10 mouse cellular contexts compared by ENCODE assay signal in genomic region chr4:47093161-47093560, GRCm38 (mm10). TPM values are rescaled to one million over a fixed set of nuclear protein-coding genes. Genes with fewer than 3 reads are reported as not detected.
DNase-seq lines count a peak whose midpoint lies in the region; ATAC-seq lines count a peak whose summit lies in the region.
"Had no signal": no experiment of that assay in that cellular context is flagged by ENCODE, and none has a peak within 500 bp of the region (broad histone marks: within the 10 kb centered on the region; RNA-seq: fewer than 3 reads in every experiment).

No protein-coding gene starts in this region.

- DNase-seq in kidney, postnatal 14 days = no peak
- no peak for DNase-seq in embryonic facial prominence, embryonic 14.5 days (ENCODE audit: low spot score)
- no peak for DNase-seq in urinary bladder, postnatal 25 days (ENCODE audit: low spot score)
- no peak for DNase-seq in left cerebral cortex, postnatal 14 days (ENCODE audit: low spot score in 2 of 2)
- DNase-seq: gastrocnemius, postnatal 10 days; liver had no signal

- peak overlapping the region; percentile 100; the same call in 1 of the 2 replicates for H3K4me2 ChIP-seq in kidney, embryonic 15.5 days
- peak overlapping the region; percentile 100; the same call in 1 of the 2 replicates for H3K4me2 ChIP-seq in embryonic facial prominence, embryonic 14.5 days (ENCODE audit: low read depth, low read length)
- peak overlapping the region; percentile 99 for H3K4me2 ChIP-seq in limb, embryonic 13.5 days (replicated peaks)
- peak overlapping the region; percentile 99; the same call in 1 of the 2 replicates for H3K4me2 ChIP-seq in stomach, embryonic 15.5 days

- H3K36me3 ChIP-seq in kidney, embryonic 15.5 days = no peaks in the 10 kb centered on the region
- no peaks in the 10 kb centered on the region for H3K36me3 ChIP-seq in embryonic facial prominence, embryonic 14.5 days (ENCODE audit: control insufficient read depth, insufficient read depth, low read length)
- H3K36me3 ChIP-seq in limb, embryonic 13.5 days = no peaks in the 10 kb centered on the region
- H3K36me3 ChIP-seq in stomach, embryonic 15.5 days = no peaks in the 10 kb centered on the region

- no peak for ATAC-seq in kidney, embryonic 15.5 days (replicated peaks; ENCODE audit: low FRiP score)
- ATAC-seq in embryonic facial prominence, embryonic 14.5 days (ENCODE audit: low read depth) = no peak
- ATAC-seq in limb, embryonic 13.5 days (ENCODE audit: low FRiP score, low read depth) = no peak
- ATAC-seq in stomach, embryonic 15.5 days (ENCODE audit: insufficient read depth, low FRiP score, low read depth) = no peak

- H3K9ac ChIP-seq in kidney, embryonic 15.5 days = no peak overlapping the region
- H3K9ac ChIP-seq in embryonic facial prominence, embryonic 14.5 days (ENCODE audit: low read depth, low read length) = no peak overlapping the region
- no peak overlapping the region for H3K9ac ChIP-seq in limb, embryonic 13.5 days
- no peak overlapping the region for H3K9ac ChIP-seq in stomach, embryonic 15.5 days

- H3K4me3 ChIP-seq in kidney, embryonic 15.5 days (replicated peaks) = peak overlapping the region; percentile 74; the same call in 1 of the 2 replicates
- peak overlapping the region; percentile 65; the same call in 1 of the 2 replicates for H3K4me3 ChIP-seq in embryonic facial prominence, embryonic 14.5 days (ENCODE audit: low read depth, low read length)
- peak overlapping the region; percentile 70; the same call in 1 of the 2 replicates for H3K4me3 ChIP-seq in limb, embryonic 13.5 days
- peak overlapping the region; percentile 70; the same call in 1 of the 2 replicates for H3K4me3 ChIP-seq in stomach, embryonic 15.5 days (replicated peaks)

- WGBS in kidney, embryonic 15.5 days = 53% methylated on average over 9 of the region's 9 CpGs
- 31% methylated on average over 9 of the region's 9 CpGs for WGBS in embryonic facial prominence, embryonic 14.5 days
- 31% methylated on average over 9 of the region's 9 CpGs for WGBS in limb, embryonic 13.5 days
- WGBS in stomach, embryonic 15.5 days = 55% methylated on average over 9 of the region's 9 CpGs

- H3K27me3 ChIP-seq in kidney, embryonic 15.5 days = peaks cover 39% of the 10 kb centered on the region
- H3K27me3 ChIP-seq in embryonic facial prominence, embryonic 14.5 days (replicated peaks; ENCODE audit: control insufficient read depth, insufficient read depth, low read length) = peaks cover 35% of the 10 kb centered on the region
- peaks cover 42% of the 10 kb centered on the region for H3K27me3 ChIP-seq in limb, embryonic 13.5 days
- peaks cover 5% of the 10 kb centered on the region; the same call in 1 of the 2 replicates for H3K27me3 ChIP-seq in stomach, embryonic 15.5 days (replicated peaks)

- peaks cover 26% of the 10 kb centered on the region for H3K4me1 ChIP-seq in kidney, embryonic 15.5 days
- peaks cover 8% of the 10 kb centered on the region for H3K4me1 ChIP-seq in embryonic facial prominence, embryonic 14.5 days (ENCODE audit: control insufficient read depth, insufficient read depth, low read length)
- H3K4me1 ChIP-seq in limb, embryonic 13.5 days = peaks cover 19% of the 10 kb centered on the region
- 0 out of 2 replicates have a peak, but pooled peaks cover 8% of the 10 kb centered on the region for H3K4me1 ChIP-seq in stomach, embryonic 15.5 days

- no peaks in the 10 kb centered on the region for H3K9me3 ChIP-seq in kidney, embryonic 15.5 days (replicated peaks)
- H3K9me3 ChIP-seq in embryonic facial prominence, embryonic 14.5 days (ENCODE audit: control insufficient read depth, low read length) = no peaks in the 10 kb centered on the region
- H3K9me3 ChIP-seq in limb, embryonic 13.5 days = no peaks in the 10 kb centered on the region
- H3K9me3 ChIP-seq in stomach, embryonic 15.5 days = no peaks in the 10 kb centered on the region

- intact Hi-C loops in left cerebral cortex, postnatal 14 days (cut with DNase I) = no loop called here

- no peak overlapping the region for H3K27ac ChIP-seq in kidney, embryonic 15.5 days
- H3K27ac ChIP-seq in embryonic facial prominence, embryonic 14.5 days (replicated peaks; ENCODE audit: low read depth, low read length) = no peak overlapping the region
- no peak overlapping the region for H3K27ac ChIP-seq in limb, embryonic 13.5 days
- no peak overlapping the region for H3K27ac ChIP-seq in stomach, embryonic 15.5 days

RNA-seq across cellular contexts. Expression of gene Galnt12, which starts 1.5 kb away (rescaled TPM):
- 9.0 and 10.6 TPM in 2 replicates for polyA plus RNA-seq in kidney, embryonic 15.5 days (2015; fragmentation: Nextera tagmentation; extraction: Ambion mirVana)
- 4.5 and 6.4 TPM in 2 replicates for polyA plus RNA-seq in embryonic facial prominence, embryonic 14.5 days (2014; fragmentation: Nextera tagmentation; extraction: Ambion mirVana)
- polyA plus RNA-seq in limb, embryonic 13.5 days (2015; fragmentation: Nextera tagmentation; extraction: Ambion mirVana) = 3.8 and 4.3 TPM in 2 replicates
- polyA plus RNA-seq in stomach, embryonic 15.5 days (2015; fragmentation: Nextera tagmentation; extraction: Ambion mirVana) = 32.2 and 34.4 TPM in 2 replicates
- 1 to 10 TPM in 1 of 2 experiments, under 1 TPM in 1; 0.85 to 1.3 TPM for total RNA-seq in left cerebral cortex, postnatal 14 days (2021)

RNA-seq across cellular contexts. Expression of gene Anks6, which starts 35.9 kb away (rescaled TPM):
- polyA plus RNA-seq in kidney, embryonic 15.5 days (2015; fragmentation: Nextera tagmentation; extraction: Ambion mirVana) = 5.5 and 6.5 TPM in 2 replicates
- 5.9 and 6.3 TPM in 2 replicates for polyA plus RNA-seq in embryonic facial prominence, embryonic 14.5 days (2014; fragmentation: Nextera tagmentation; extraction: Ambion mirVana)
- 6.2 and 6.3 TPM in 2 replicates for polyA plus RNA-seq in limb, embryonic 13.5 days (2015; fragmentation: Nextera tagmentation; extraction: Ambion mirVana)
- polyA plus RNA-seq in stomach, embryonic 15.5 days (2015; fragmentation: Nextera tagmentation; extraction: Ambion mirVana) = 4.5 and 5.0 TPM in 2 replicates
- total RNA-seq in left cerebral cortex, postnatal 14 days (2021) = 10 to 100 TPM; 18.4 to 22.6 TPM
- polyA plus RNA-seq: inflammation-experienced regulatory T-cells, adult 6 months had no signal
